Mouse (Mus musculus) heart, embryonic 13.5 days (tissue): ENCODE measurements around the gene Atp5h. TPM values are rescaled to one million over a fixed set of nuclear protein-coding genes. Genes with fewer than 3 reads are reported as not detected.

ENCODE experiments used
- ATAC-seq: fragments of 200-750 bp; cut with Nextera tagmentation; 2 replicates; pipeline ENCODE4 v1.8.0; 2017; ENCODE audit warnings: moderate TSS enrichment; ENCODE audit not compliant: insufficient number of reproducible peaks, low FRiP score, low TSS enrichment; ENCODE audit errors: extremely low read depth
- H3K27ac ChIP-seq: fragments of 300-500 bp; sonication (generic); replicated peaks from 2 replicates; pipeline ENCODE4 v1.5.1; 2015; ENCODE audit warnings: moderate library complexity, mild to moderate bottlenecking, inconsistent platforms
- H3K27me3 ChIP-seq: fragments of 300-500 bp; sonication (generic); replicated peaks from 2 replicates; pipeline ENCODE4 v1.6.1; 2015; ENCODE audit warnings: mild to moderate bottlenecking, inconsistent platforms
- H3K36me3 ChIP-seq: fragments of 300-500 bp; sonication (generic); 2 replicates; pipeline ENCODE4 v1.6.1; 2015; ENCODE audit warnings: mild to moderate bottlenecking, inconsistent platforms
- H3K4me1 ChIP-seq: fragments of 300-500 bp; sonication (generic); 2 replicates; pipeline ENCODE4 v1.6.1; 2015; ENCODE audit warnings: inconsistent platforms
- H3K4me2 ChIP-seq: fragments of 300-500 bp; sonication (generic); 2 replicates; pipeline ENCODE4 v1.6.1; 2015; ENCODE audit warnings: inconsistent platforms, mild to moderate bottlenecking, moderate library complexity
- H3K4me3 ChIP-seq: fragments of 300-500 bp; sonication (generic); 2 replicates; pipeline ENCODE4 v1.5.1; 2015; ENCODE audit warnings: moderate library complexity, mild to moderate bottlenecking, inconsistent platforms
- H3K9ac ChIP-seq: fragments of 300-500 bp; sonication (generic); 2 replicates; pipeline ENCODE4 v1.6.1; 2015; ENCODE audit warnings: inconsistent platforms, mild to moderate bottlenecking, moderate library complexity
- H3K9me3 ChIP-seq: fragments of 300-500 bp; sonication (generic); 2 replicates; pipeline ENCODE4 v1.6.1; 2016; ENCODE audit warnings: inconsistent platforms
- WGBS: fragments of 180-500 bp; shearing (Covaris S2); methylation state at CpG from one replicate; pipeline ENCODE4 v1.1.7; 2015; ENCODE audit warnings: mixed read lengths; 5-methylcytosine and 5-hydroxymethylcytosine counted together
- polyA plus RNA-seq: library from polyadenylated mRNA; unstranded; fragments of >200 nt; fragmentation: Nextera tagmentation; extraction: Ambion mirVana; gene quantifications from 2 replicates; pipeline ENCODE4 v1.2.1, GENCODE M21; 2015

Gene Atp5h
- polyA plus RNA-seq, 1 experiment from 2014 or later, result 1,581 TPM

DNA sequence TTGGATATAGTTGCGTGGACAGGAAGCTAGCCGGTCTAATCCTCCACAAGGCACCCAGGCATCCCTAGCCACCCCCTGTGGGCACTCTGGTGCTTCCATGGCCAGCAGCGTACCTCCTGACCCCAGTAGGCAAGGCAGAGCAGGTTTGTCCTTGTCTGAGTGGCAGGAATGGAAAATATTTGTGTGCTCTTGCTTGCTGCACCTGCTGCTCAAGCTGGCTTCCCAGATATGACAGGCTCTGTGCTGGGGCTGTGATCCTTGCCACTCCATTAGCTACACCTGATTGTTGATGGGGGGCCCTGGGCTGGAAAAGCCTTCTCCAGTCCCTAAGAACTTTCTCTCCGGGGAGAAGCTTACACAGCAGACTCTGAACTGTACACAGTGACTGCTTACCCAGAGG is 33.5 kb upstream of the Atp5h start:
- Histone ChIP-seq H3K36me3 (no peaks in the 10 kb centered on the region), H3K27ac (no peak overlapping the region), H3K4me2 (no peak overlapping the region), H3K9me3 (no peaks in the 10 kb centered on the region), H3K9ac (no peak overlapping the region), H3K4me3 (no peak overlapping the region), H3K27me3 (no peaks in the 10 kb centered on the region), H3K4me1 (peaks cover 19% of the 10 kb centered on the region)
- no peak for ATAC-seq
- WGBS, result 54% methylated on average over 4 of the region's 4 CpGs

DNA sequence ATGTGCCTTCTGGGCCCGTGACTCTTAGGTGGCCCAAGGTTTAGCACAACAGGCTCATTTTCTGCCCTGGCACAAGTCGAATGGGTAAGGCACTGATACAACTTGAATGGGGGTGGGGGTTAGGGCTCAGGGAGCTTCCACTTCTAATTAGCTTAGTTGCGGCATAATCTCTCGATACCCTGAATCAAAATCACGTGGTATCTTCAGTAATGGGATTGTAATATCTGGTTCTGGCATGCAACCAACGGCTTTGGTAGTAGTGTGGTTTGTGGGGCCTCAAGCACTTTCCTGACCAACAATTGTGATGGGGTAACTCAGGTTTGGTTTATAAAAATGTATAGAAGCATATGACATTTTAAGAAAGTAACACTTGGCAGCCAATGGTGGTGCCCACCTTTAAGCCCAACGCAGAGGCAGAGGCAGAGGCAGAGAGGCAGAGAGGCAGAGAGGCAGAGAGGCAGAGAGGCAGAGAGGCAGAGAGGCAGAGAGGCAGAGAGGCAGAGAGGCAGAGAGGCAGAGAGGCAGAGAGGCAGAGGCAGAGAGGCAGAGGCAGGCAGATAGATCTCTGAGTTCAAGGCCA is 32.6 kb upstream of the Atp5h start:
- peaks cover 18% of the 10 kb centered on the region for H3K4me1 ChIP-seq
- no peak overlapping the region for H3K9ac ChIP-seq
- 80% methylated on average over 7 of the region's 7 CpGs for WGBS
- H3K9me3 ChIP-seq, result no peaks in the 10 kb centered on the region
- H3K27me3 ChIP-seq, result no peaks in the 10 kb centered on the region
- no peak for ATAC-seq
- H3K4me3 ChIP-seq, result no peak overlapping the region
- no peak overlapping the region for H3K27ac ChIP-seq
- H3K36me3 ChIP-seq, result no peaks in the 10 kb centered on the region
- no peak overlapping the region for H3K4me2 ChIP-seq

- WGBS, result 82% methylated on average over 8 of the region's 8 CpGs
- no peak overlapping the region for H3K4me2 ChIP-seq
- no peak overlapping the region for H3K27ac ChIP-seq
- no peaks in the 10 kb centered on the region for H3K27me3 ChIP-seq
- no peak overlapping the region for H3K4me3 ChIP-seq
- ATAC-seq, result no peak
- no peak overlapping the region for H3K9ac ChIP-seq
- peaks cover 18% of the 10 kb centered on the region for H3K4me1 ChIP-seq
- no peaks in the 10 kb centered on the region for H3K9me3 ChIP-seq
- H3K36me3 ChIP-seq, result no peaks in the 10 kb centered on the region
Observed at GRCm38 (mm10) chr11:115451781-115452241, 32.0 kb upstream of the Atp5h start.

DNA sequence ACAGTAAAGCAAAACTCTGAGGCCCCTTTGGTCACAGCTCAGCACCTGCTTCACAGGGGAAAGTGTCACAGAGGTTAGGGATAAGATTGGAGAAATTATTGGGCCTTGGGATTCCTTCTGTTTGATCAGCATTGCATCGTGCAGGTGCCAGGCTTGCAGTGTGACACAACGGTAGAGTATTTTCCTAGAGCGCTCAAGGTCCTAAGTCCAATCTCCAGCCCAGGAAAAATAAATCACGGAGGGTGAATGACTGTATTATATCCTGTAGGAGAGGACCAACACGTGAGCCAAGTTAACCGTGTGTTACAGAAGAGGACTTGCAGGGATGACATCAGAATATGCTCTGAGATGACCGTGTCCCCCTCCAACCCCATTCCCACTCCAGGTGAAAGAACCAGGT is 30.4 kb upstream of the Atp5h start:
- WGBS, result 86% methylated on average over 7 of the region's 7 CpGs

DNA sequence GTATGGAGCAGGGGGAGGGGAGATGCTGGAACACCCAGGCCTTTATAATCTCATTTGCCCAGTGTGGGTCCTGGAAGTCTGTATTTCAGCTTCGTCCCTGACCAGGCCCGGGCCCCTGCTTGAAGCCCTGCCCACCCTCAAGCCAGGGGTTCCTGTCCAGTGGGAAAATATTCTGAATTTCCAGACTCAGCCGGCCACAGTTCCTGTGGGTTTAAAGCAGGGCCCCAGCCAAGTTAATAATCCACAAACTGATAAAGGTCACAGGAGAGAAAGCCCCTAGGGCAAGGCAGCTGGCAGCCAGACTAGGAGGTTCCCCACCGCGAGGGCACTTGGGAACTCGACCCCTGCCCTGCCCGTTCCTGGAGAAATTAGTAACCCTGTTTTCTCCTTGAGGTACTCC is 29.2 kb upstream of the Atp5h start:
- Histone ChIP-seq H3K4me2 (no peak overlapping the region), H3K9ac (no peak overlapping the region), H3K4me3 (no peak overlapping the region), H3K27ac (no peak overlapping the region), H3K9me3 (no peaks in the 10 kb centered on the region), H3K36me3 (no peaks in the 10 kb centered on the region), H3K27me3 (peaks cover 4% of the 10 kb centered on the region; the same call in 1 of the 2 replicates), H3K4me1 (peaks cover 24% of the 10 kb centered on the region)
- no peak for ATAC-seq
- 55% methylated on average over 7 of the region's 7 CpGs for WGBS

More for the DNA sequence above, 30.4 kb upstream of the Atp5h start:
- Histone ChIP-seq H3K4me3 (no peak overlapping the region), H3K27ac (no peak overlapping the region), H3K36me3 (no peaks in the 10 kb centered on the region), H3K9me3 (no peaks in the 10 kb centered on the region), H3K9ac (no peak overlapping the region), H3K4me1 (peaks cover 24% of the 10 kb centered on the region), H3K27me3 (peaks cover 3% of the 10 kb centered on the region; the same call in 1 of the 2 replicates), H3K4me2 (no peak overlapping the region)
- no peak for ATAC-seq

- no peak overlapping the region for H3K4me2 ChIP-seq
- 85% methylated on average over 16 of the region's 16 CpGs for WGBS
Observed at GRCm38 (mm10) chr11:115448075-115448474, 28.3 kb upstream of the Atp5h start.

DNA sequence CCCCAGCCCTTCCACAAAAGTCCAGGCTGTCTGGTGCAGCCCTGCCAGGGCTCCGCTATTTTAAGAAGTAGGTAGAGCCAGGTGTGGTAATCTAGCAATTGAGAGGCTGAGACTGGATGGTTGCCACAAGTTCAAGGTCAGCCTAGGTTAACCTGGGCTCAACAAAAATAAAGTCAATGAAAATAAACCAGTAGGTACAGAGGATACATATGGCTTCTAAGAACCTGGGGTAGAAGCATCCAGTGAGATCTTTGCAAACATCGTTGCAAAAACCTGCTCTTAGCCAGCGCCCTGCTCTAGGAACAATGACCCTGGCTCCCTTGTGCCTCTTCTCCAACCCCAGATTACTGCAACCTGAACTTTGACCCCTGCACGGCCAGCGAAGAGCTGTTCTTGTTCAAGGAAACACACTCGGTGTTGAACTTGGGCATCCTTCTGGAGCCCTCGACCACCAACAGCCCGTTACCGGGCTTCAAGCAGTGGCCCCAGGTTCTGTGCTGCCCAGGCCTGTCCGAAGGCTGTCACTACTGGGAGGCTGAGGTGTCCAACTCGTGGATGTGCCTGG is 27.6 kb upstream of the Atp5h start:
- no peak overlapping the region for H3K4me3 ChIP-seq
- H3K9me3 ChIP-seq, result no peaks in the 10 kb centered on the region
- peak overlapping the region; percentile 75 for H3K27ac ChIP-seq
- H3K27me3 ChIP-seq, result peaks cover 4% of the 10 kb centered on the region; the same call in 1 of the 2 replicates
- 73% methylated on average over 11 of the region's 11 CpGs for WGBS
- H3K4me2 ChIP-seq, result peak overlapping the region; percentile 37
- no peak overlapping the region; the same call in 1 of the 2 replicates for H3K9ac ChIP-seq
- ATAC-seq, result no peak
- H3K4me1 ChIP-seq, result peaks cover 24% of the 10 kb centered on the region
- no peaks in the 10 kb centered on the region for H3K36me3 ChIP-seq

More at GRCm38 (mm10) chr11:115448075-115448474, 28.3 kb upstream of the Atp5h start:
- peaks cover 24% of the 10 kb centered on the region for H3K4me1 ChIP-seq
- ATAC-seq, result no peak
- H3K27me3 ChIP-seq, result peaks cover 4% of the 10 kb centered on the region; the same call in 1 of the 2 replicates
- no peak overlapping the region for H3K27ac ChIP-seq
- no peak overlapping the region for H3K4me3 ChIP-seq
- no peaks in the 10 kb centered on the region for H3K9me3 ChIP-seq
- H3K36me3 ChIP-seq, result no peaks in the 10 kb centered on the region
- H3K9ac ChIP-seq, result no peak overlapping the region

DNA sequence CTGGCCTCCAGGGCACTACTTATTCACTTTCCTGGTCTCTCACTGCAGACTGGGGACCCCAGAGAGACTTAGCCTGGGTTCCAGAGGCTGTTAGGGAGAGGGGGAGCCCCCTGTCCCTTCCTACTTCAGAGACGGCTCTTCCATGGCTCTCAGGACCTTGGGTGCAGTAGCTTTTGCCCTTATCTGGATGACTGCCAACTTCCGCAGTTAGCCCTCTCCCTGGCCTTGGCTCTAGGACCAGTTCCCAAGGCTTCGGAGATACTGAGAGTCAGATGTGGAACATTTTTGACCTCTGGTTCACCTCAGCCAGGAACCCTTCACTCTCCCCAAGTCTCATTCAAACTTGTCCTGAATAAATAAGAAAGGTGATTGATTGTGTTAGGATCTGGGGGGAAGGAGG is 27.1 kb upstream of the Atp5h start:
- Histone ChIP-seq H3K4me3 (no peak overlapping the region), H3K36me3 (no peaks in the 10 kb centered on the region), H3K4me2 (peak overlapping the region; percentile 37), H3K27me3 (peaks cover 9% of the 10 kb centered on the region; the same call in 1 of the 2 replicates), H3K27ac (peak overlapping the region; percentile 75), H3K4me1 (peaks cover 24% of the 10 kb centered on the region), H3K9me3 (no peaks in the 10 kb centered on the region), H3K9ac (peak overlapping the region; percentile 59)
- no peak for ATAC-seq
- 5% methylated on average over 3 of the region's 3 CpGs for WGBS

GRCm38 (mm10) chr11:115441417-115441816 is 21.7 kb upstream of the Atp5h start:
- ATAC-seq, result no peak
- no peak overlapping the region for H3K4me3 ChIP-seq
- no peaks in the 10 kb centered on the region for H3K36me3 ChIP-seq
- WGBS, result 36% methylated on average over 15 of the region's 15 CpGs
- no peak overlapping the region for H3K27ac ChIP-seq
- peaks cover 16% of the 10 kb centered on the region; the same call in 1 of the 2 replicates for H3K27me3 ChIP-seq
- H3K4me1 ChIP-seq, result peaks cover 4% of the 10 kb centered on the region
- H3K9me3 ChIP-seq, result peaks cover 6% of the 10 kb centered on the region; the same call in 1 of the 2 replicates
- no peak overlapping the region; the same call in 1 of the 2 replicates for H3K9ac ChIP-seq
- no peak overlapping the region for H3K4me2 ChIP-seq

GRCm38 (mm10) chr11:115439906-115440595 is 20.3 kb upstream of the Atp5h start, which contains the start of gene Trim80:
Trim80 (plus strand) TSS chr11:115440545.
- H3K4me3 ChIP-seq, result no peak within 1 kb of the TSS
- peaks cover 6% of the 10 kb centered on the region; the same call in 1 of the 2 replicates for H3K9me3 ChIP-seq
- ATAC-seq, result no peak
- WGBS, result 93% methylated on average over 9 of the region's 9 CpGs
- no peak within 1 kb of the TSS; the same call in 1 of the 2 replicates for H3K9ac ChIP-seq
- H3K4me2 ChIP-seq, result no peak within 1 kb of the TSS
- peaks cover 12% of the 10 kb centered on the region; the same call in 1 of the 2 replicates for H3K27me3 ChIP-seq
- no peaks in the 10 kb centered on the region for H3K36me3 ChIP-seq
- H3K4me1 ChIP-seq, result peaks cover 14% of the 10 kb centered on the region
- no peak within 1 kb of the TSS for H3K27ac ChIP-seq

- H3K4me1 ChIP-seq, result peaks cover 16% of the 10 kb centered on the region
- no peak overlapping the region for H3K4me3 ChIP-seq
Observed at GRCm38 (mm10) chr11:115439326-115439725, 19.6 kb upstream of the Atp5h start.

More at GRCm38 (mm10) chr11:115439326-115439725, 19.6 kb upstream of the Atp5h start:
- Histone ChIP-seq H3K27me3 (peaks cover 12% of the 10 kb centered on the region; the same call in 1 of the 2 replicates), H3K27ac (no peak overlapping the region), H3K9ac (no peak overlapping the region), H3K9me3 (peaks cover 6% of the 10 kb centered on the region; the same call in 1 of the 2 replicates), H3K4me2 (no peak overlapping the region), H3K36me3 (no peaks in the 10 kb centered on the region)
- no peak for ATAC-seq
- 76% methylated on average over 3 of the region's 3 CpGs for WGBS
